Mouse (Mus musculus): ENCODE measurements around the gene Gm11758.
"Not testable (repeated sequence)": the region's sequence is repeated elsewhere in the genome, so short reads cannot be mapped to it uniquely, and the experiment has no call there.

Gene Gm11758

DNA sequence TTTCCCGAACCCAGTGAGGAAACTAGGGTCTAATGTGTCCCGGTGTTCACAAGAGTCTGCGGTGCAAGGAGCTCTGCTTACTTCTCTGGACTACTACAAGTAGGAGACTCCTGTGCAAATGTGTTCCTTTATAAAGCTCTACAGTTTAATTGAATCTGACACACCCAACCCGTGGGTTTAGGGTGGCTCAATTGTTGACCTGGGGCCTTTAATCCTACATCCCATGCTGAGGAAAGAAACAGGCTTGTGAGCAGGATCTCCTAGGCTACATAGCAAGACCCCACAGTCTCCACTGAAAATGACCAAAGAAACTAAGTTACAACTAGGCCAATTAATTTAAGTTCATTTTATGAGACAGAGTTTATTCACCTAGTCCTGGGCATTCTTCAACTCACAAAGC, at the start of gene Gm11758:
Gene Gm11758 (minus strand): TSS at position 101 of the 400 bp plus-strand sequence.
- not testable (repeated sequence) for ATAC-seq (ENCODE audit: low TSS enrichment)

DNA sequence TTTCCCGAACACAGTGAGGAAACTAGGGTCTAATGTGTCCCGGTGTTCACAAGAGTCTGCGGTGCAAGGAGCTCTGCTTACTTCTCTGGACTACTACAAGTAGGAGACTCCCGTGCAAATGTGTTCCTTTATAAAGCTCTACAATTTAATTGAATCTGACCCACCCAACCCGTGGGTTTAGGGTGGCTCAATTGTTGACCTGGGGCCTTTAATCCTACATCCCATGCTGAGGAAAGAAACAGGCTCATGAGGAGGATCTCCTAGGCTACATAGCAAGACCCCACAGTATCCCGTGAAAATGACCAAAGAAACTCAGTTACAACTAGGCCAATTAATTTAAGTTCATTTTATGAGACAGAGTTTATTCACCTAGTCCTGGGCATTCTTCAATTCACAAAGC, 44.6 kb upstream of the Gm11758 start, which contains the start of gene Gm11756:
Gene Gm11756 (minus strand): TSS at position 101 of the 400 bp plus-strand sequence.
- not testable (repeated sequence) for ATAC-seq (ENCODE audit: low TSS enrichment)

DNA sequence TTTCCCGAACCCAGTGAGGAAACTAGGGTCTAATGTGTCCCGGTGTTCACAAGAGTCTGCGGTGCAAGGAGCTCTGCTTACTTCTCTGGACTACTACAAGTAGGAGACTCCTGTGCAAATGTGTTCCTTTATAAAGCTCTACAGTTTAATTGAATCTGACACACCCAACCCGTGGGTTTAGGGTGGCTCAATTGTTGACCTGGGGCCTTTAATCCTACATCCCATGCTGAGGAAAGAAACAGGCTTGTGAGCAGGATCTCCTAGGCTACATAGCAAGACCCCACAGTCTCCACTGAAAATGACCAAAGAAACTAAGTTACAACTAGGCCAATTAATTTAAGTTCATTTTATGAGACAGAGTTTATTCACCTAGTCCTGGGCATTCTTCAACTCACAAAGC, 29.8 kb upstream of the Gm11758 start, which contains the start of gene Gm13871:
Gene Gm13871 (minus strand): TSS at position 101 of the 400 bp plus-strand sequence.
- not testable (repeated sequence) for ATAC-seq (ENCODE audit: low TSS enrichment)

DNA sequence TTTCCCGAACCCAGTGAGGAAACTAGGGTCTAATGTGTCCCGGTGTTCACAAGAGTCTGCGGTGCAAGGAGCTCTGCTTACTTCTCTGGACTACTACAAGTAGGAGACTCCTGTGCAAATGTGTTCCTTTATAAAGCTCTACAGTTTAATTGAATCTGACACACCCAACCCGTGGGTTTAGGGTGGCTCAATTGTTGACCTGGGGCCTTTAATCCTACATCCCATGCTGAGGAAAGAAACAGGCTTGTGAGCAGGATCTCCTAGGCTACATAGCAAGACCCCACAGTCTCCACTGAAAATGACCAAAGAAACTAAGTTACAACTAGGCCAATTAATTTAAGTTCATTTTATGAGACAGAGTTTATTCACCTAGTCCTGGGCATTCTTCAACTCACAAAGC, 14.9 kb upstream of the Gm11758 start, which contains the start of gene Gm11757:
Gene Gm11757 (minus strand): TSS at position 101 of the 400 bp plus-strand sequence.
- not testable (repeated sequence) for ATAC-seq (ENCODE audit: low TSS enrichment)

DNA sequence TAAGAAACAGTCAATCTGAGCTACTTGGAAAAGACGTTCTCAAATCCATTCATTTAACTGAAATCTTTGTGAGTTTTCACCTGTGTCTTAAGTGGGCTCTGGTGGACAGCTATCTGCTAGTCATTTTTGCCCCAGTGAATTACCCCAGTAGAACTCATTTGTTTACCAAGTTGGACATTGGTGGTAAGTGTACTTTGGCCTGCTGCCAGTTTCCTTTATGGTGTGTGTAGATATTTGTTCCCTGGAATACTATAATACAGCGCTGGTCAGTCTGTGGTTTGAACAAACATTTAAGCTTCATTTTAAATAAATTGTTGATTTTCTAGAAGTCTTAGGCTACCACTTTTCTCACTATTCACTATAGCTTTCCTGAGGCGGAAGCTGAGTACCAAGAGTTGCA, 49.5 kb downstream of the Gm11758 start:
- no peak for ATAC-seq (ENCODE audit: low TSS enrichment)
